Mouse (Mus musculus): ENCODE results near the gene Vwa8. TPM values are rescaled to one million over a fixed set of nuclear protein-coding genes. Genes with fewer than 3 reads are reported as not detected.
"Not testable (repeated sequence)": the region's sequence is repeated elsewhere in the genome, so short reads cannot be mapped to it uniquely, and the experiment has no call there.

Gene Vwa8
- total RNA-seq, 2 experiments from 2014 or later, result 152 to 173 TPM

- DNase-seq (ENCODE audit: low spot score in 2 of 2), result peak; percentile 14 to 28
These were observed 121.8 kb downstream of the Vwa8 start for GRCm38 (mm10) chr14:78970621-78971020.

GRCm38 (mm10) chr14:78972424-78972823 lies 123.6 kb downstream of the Vwa8 start:
- DNase-seq (ENCODE audit: low spot score in 2 of 2), result no peak

DNA sequence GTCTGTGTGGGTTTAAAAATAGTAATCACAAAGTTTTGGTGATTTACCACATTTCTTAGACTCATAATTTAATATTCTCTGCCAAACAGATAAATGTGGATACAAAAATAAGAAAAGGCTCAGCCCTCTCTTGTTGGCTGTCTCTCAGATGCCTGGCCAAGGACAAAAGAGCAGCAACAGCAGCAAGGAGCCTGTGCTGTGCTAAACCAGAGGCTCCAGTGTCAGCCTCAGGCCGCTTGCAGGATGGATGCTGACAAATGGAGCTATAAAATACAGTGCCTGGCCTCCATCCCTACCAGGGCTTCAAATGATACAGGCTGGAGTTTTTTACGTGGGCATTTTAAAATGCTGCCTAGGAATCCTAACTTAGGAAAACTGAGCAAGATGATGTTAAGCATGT lies 134.3 kb downstream of the Vwa8 start:
- DNase-seq (ENCODE audit: low spot score in 2 of 2), result no peak

- DNase-seq (ENCODE audit: low spot score in 2 of 2), result no peak
These were observed 135.4 kb downstream of the Vwa8 start for GRCm38 (mm10) chr14:78984296-78984695.

DNA sequence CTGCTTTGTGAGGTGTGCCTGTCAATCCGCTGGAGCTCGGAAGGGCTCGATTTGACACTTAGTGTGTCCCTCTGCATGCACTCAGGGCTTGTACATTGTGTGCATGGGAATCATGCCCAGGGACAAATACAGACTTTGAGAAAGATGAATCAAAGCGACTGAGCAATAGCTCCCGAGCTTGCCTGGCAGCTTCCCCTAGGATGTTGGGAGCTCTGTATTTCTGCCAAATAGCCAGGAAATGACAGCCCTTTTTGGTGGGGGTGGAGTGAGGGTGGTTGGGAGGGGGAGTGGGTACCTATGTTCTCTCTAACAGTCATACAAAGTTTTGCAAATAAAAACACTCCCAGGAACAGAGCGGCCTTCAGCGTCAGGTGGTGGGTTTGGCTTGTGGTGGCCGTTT lies 138.7 kb downstream of the Vwa8 start:
- DNase-seq (ENCODE audit: low spot score in 2 of 2), result no peak

DNA sequence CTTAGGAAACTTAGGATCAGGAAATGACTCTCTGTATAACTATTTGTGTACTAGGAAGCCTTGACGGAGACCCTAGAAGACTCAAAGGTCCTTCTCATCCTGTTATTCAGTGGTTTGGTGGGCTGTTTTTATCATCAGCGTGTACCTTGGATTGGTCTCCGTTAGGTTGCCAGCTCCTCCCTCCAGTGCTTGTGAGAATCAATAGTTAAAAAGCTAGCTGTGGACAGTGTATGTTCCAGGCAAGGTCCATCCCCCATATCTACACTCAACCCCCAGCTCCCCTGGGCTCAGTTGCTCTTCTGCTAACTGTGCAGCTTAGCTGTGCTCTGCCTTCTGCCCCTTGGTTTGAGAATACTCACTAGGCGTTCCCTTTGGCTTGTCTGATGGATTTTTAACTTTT lies 143.6 kb downstream of the Vwa8 start:
- no peak for DNase-seq (ENCODE audit: low spot score in 2 of 2)

DNA sequence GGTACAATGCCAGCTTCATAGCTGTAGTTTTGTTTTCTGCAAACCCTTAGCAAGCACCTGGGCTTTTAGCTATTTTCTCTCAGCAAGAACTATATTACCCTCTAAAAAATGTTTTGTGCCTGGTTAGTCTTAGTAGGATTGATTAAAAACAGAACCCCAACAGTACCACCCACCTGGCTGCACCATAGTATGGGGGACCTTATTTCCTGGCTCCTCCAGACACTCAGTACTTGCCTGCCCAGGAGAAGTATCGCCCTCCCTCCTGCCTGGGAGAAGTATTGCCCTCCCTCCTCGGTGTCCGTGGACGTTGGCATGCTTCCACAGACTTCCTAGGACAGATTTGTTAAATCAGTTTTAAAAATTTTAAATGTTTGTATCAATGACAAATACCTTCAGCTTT lies 144.7 kb downstream of the Vwa8 start:
- no peak for DNase-seq (ENCODE audit: low spot score in 2 of 2)

DNA sequence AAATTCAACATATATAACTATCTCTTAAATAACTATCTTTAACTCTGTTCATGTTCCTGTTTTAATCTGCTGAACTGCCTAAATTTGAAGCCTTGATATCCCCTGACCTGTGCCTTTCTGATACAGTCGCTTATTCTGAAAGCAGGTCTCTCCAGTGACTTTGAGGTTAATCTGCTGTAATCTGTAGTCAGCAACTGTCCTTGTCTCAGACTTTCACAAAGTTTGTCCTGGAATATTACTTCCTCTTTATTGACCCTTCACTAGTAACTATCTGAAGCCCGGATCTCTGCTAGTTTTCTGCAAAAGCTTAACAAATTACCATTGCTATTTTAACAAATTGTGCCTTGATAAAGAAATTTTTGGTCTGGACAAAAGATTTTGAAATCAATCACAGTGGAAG lies 147.5 kb downstream of the Vwa8 start:
- no peak for DNase-seq (ENCODE audit: low spot score in 2 of 2)

GRCm38 (mm10) chr14:79003576-79003975 lies 154.7 kb downstream of the Vwa8 start:
- peak in 1 of 2 experiments; percentile 30 for DNase-seq (ENCODE audit: low spot score in 2 of 2)

DNA sequence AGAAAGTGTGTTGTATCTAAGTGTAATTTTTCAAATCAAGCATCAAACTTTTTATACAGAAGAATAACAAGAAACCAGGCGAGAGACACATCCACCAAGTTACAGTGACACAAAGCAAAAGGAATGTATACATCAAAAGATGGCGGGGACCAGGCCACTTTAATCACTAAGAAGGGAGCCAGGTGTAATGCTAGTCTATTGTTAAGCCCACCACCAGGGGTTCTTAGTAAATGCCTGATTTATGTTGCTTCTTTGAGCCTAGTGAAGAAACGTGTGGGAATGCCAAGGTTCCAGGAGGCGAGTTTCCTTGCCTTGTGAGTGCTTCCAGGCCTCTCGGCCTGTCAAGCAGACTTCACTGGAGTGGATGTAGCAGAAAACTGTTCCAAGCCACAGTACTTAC lies 168.9 kb downstream of the Vwa8 start:
- DNase-seq (ENCODE audit: low spot score in 2 of 2), result not testable (repeated sequence)

GRCm38 (mm10) chr14:79018564-79018963 lies 169.7 kb downstream of the Vwa8 start:
- no peak for DNase-seq (ENCODE audit: low spot score in 2 of 2)

GRCm38 (mm10) chr14:79021725-79022124 lies 172.9 kb downstream of the Vwa8 start:
- peak; percentile 38 to 40 for DNase-seq (ENCODE audit: low spot score in 2 of 2)

GRCm38 (mm10) chr14:79028996-79029575 lies 180.2 kb downstream of the Vwa8 start:
- DNase-seq (ENCODE audit: low spot score in 2 of 2), result no peak

DNA sequence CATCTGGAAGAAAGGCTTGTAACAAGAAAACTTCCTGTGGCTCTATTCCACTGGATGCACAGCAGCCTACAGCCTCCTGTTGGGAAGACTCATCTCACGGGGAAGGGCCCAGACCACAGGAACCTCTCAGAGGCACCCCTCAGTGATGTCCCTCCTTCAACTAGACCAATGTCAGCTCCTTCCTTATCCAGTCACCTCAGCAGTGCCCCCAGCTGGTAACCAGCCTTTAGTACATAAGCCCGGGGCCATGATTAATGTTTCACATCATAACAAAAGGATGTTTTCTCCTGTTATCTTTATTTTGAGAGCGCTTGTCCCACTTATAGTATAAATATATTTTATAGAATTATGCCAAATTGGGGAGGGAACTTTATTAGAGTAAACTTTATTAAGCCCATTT lies 181.9 kb downstream of the Vwa8 start:
- no peak for DNase-seq (ENCODE audit: low spot score in 2 of 2)

GRCm38 (mm10) chr14:79031230-79031740 lies 182.4 kb downstream of the Vwa8 start:
- DNase-seq (ENCODE audit: low spot score in 2 of 2), result no peak

GRCm38 (mm10) chr14:79033396-79033795 lies 184.5 kb downstream of the Vwa8 start:
- no peak for DNase-seq (ENCODE audit: low spot score in 2 of 2)

- DNase-seq (ENCODE audit: low spot score in 2 of 2), result no peak
These were observed 185.7 kb downstream of the Vwa8 start for GRCm38 (mm10) chr14:79034511-79034913.

DNA sequence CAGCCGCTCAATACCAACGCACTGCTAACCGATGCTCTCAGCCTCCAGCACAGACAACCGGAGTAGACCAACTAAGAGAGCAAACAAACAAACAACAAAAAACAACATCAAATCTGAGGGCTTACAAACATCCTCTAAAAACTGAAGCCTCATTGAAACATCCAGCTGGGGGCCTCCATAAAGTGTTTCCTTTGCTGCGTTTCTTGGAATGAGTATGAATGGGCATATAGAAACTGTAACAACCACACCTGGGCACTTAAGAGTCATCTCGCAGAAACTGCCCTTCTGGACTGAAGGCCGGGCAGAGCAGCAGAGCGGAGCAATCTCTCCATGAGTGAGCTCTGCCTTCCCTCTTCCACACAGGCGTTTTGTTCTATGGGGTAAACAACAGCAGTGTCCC lies 186.7 kb downstream of the Vwa8 start:
- DNase-seq (ENCODE audit: low spot score in 2 of 2), result no peak

DNA sequence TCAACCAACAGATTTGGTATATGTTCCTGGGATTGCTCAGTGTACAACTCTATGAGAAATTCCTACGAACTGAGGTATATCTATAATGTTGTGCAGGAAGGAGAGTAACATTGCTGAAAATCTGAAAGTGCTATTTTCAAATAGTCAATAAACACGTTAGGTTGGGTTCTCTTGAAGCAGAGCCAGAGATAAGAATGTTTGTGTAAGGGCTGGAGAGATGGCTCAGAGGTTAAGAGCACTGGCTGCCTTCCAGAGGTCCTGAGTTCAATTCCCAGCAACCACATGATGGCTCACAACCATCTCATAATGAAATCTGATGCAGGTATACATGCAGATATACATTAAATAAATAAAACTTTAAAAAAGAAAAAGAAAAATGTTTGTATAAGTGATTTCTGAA lies 198.3 kb downstream of the Vwa8 start:
- no peak for DNase-seq (ENCODE audit: low spot score in 2 of 2)

DNA sequence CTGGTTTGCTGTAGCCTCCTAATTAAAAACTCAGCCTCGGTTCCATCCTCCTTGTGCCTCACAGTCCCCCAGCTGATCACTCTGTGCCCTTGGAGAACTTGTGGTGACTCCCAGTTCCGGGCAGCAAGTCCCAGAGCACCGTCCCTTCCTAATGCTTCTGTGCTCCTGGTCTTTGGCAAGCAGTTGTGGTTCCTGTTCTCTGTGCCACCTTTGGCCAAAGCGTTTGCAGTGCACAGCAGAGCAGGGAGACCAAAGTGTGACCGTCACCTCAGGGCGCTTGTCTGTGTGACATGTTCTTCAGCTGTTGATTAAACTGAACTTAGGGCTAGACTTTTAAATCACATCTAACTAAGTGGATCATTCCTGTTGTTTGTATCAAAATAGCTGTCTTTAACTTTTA lies 199.1 kb downstream of the Vwa8 start:
- DNase-seq (ENCODE audit: low spot score in 2 of 2), result no peak

GRCm38 (mm10) chr14:79049544-79049943 lies 200.7 kb downstream of the Vwa8 start:
- DNase-seq (ENCODE audit: low spot score in 2 of 2), result no peak

DNA sequence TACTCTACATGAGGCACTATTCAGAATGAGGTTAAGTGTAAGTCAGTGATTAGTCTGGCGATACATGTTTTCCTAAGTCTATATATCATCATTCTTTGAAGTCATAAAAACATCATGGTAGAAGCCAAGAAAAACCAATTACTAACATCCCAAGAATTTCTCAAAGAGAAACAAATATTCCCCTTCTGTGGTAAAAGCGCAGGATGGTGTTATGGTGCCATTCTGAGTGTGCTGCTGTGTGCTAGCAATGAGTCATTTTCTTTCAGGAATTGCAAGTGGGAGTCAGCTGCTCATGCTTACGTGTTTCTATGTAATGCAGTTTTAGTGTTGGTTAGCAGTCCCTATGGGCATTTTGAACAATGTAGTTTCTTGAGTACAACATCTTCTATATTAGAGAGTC lies 216.8 kb downstream of the Vwa8 start:
- DNase-seq (ENCODE audit: low spot score in 2 of 2), result no peak

- no peak for DNase-seq (ENCODE audit: low spot score in 2 of 2)
These were observed 220.7 kb downstream of the Vwa8 start for GRCm38 (mm10) chr14:79069515-79069914.

Measured in adrenal gland, adult 18-20 months (tissue).